Mouse (Mus musculus) liver, postnatal 0 days (tissue): ENCODE data around the gene Sptan1.

Experiments
- CTCF ChIP-seq: sonication (generic); IDR thresholded peaks from 2 replicates; pipeline ENCODE4 v1.5.1; 2016; ENCODE audit warnings: antibody characterized with exemption, low read depth
- EP300 ChIP-seq: IDR thresholded peaks from 2 replicates; pipeline ENCODE4 v1.6.1; 2016; ENCODE audit warnings: antibody characterized with exemption, low read depth, mild to moderate bottlenecking

DNA sequence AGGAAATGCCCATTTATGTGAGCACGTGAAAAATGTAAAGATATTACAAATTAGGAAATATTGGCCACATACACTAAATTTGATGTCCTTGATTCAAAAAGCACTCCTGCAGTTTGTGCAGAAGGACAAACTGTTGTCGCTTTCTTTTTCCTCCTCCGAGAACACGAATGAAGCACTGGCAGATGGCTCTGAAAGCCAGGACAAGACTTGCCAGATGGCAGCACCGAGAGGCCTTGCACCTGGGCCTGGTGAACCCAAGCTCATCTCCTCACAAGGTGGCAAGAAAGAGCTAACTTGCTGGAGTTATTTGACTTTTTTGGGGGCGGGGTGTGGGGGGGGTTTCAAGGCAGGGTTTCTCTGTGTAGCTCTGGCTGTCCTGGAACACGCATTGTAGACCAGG, 24.5 kb upstream of the Sptan1 start:
- TF ChIP-seq CTCF (no peak), EP300 (no peak)
